Mouse (Mus musculus): ENCODE data around the gene Gm14444.
"Not testable (repeated sequence)": the region's sequence is repeated elsewhere in the genome, so short reads cannot be mapped to it uniquely, and the experiment has no call there.

Gene Gm14444

DNA sequence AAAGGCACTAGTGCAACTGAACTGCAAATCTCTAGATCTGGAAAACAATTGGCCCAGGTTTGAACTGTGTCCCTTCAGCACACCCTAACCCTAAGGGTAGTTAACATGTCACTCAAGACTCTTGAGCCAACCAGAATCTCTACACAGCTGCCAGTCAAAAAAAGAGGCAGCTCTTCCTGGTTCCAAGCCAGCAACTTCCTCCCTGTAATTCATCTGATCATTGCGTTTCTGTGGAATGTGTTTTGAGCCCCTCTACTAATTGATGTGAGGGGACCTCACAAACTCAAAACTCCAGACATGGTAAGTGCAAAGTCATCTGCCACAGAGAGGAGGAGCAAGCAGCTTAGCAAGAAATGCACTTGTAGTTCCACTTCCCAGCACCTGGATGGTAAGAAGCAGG, at the start of gene Gm14444:
Gene Gm14444, plus strand, starts transcription at position 220 of the 400 bp plus-strand sequence.
- DNase-seq, result not testable (repeated sequence)

- not testable (repeated sequence) for DNase-seq
Measured at GRCm38 (mm10) chr2:174965466-174965865, 44.6 kb upstream of the Gm14444 start.

DNA sequence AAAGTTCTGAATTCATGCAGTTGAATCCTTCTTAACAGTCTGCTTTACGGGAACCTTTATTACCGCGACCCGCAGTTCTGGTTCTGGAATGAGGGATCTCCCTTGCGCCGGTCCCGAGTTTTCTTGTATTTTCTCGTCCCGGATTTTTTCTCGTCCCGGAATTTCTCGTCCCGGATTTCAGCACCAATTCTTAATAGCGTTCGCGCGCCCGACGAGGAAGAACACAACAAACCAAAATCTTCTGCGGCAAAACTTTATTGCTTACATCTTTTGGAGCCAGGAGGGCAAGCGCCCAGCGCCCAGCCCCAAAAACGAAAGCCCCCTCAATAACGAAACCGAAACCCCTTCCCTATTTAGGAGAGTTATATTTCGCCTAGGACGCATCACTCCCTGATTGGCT, 34.2 kb downstream of the Gm14444 start:
- DNase-seq, result not testable (repeated sequence)

GRCm38 (mm10) chr2:175067681-175068261, 57.7 kb downstream of the Gm14444 start, which contains the start of gene Gm14393:
Gm14393 (minus strand) TSS chr2:175067781.
- DNase-seq, result not testable (repeated sequence)
